Mouse (Mus musculus) stomach, embryonic 15.5 days (tissue): ENCODE results near the gene Osgep. TPM values are rescaled to one million over a fixed set of nuclear protein-coding genes. Genes with fewer than 3 reads are reported as not detected.
A peak's percentile ranks its signal among the peaks of the same experiment; 100 is the strongest.
"Not testable (repeated sequence)": the region's sequence is repeated elsewhere in the genome, so short reads cannot be mapped to it uniquely, and the experiment has no call there.

Experiments
- ATAC-seq: fragments of 200-750 bp; cut with Nextera tagmentation; 2 replicates; pipeline ENCODE4 v1.8.0; 2017; ENCODE audit warnings: low read depth, moderate number of reproducible peaks, moderate TSS enrichment; ENCODE audit not compliant: insufficient read depth, low FRiP score
- H3K27ac ChIP-seq: fragments of 300-500 bp; sonication (generic); 2 replicates; pipeline ENCODE4 v1.5.1; 2015; ENCODE audit warnings: mild to moderate bottlenecking, inconsistent platforms
- H3K27me3 ChIP-seq: fragments of 300-500 bp; sonication (generic); replicated peaks from 2 replicates; pipeline ENCODE4 v1.6.1; 2015; ENCODE audit warnings: inconsistent platforms
- H3K36me3 ChIP-seq: fragments of 300-500 bp; sonication (generic); 2 replicates; pipeline ENCODE4 v1.6.1; 2015; ENCODE audit warnings: inconsistent platforms
- H3K4me1 ChIP-seq: fragments of 300-500 bp; sonication (generic); 2 replicates; pipeline ENCODE4 v1.6.1; 2015; ENCODE audit warnings: inconsistent platforms
- H3K4me2 ChIP-seq: fragments of 300-500 bp; sonication (generic); 2 replicates; pipeline ENCODE4 v1.6.1; 2015; ENCODE audit warnings: mild to moderate bottlenecking, inconsistent platforms
- H3K4me3 ChIP-seq: fragments of 300-500 bp; sonication (generic); replicated peaks from 2 replicates; pipeline ENCODE4 v1.5.1; 2015; ENCODE audit warnings: inconsistent platforms
- H3K9ac ChIP-seq: fragments of 300-500 bp; sonication (generic); 2 replicates; pipeline ENCODE4 v1.6.1; 2015; ENCODE audit warnings: inconsistent platforms
- H3K9me3 ChIP-seq: fragments of 300-500 bp; sonication (generic); 2 replicates; pipeline ENCODE4 v1.6.1; 2016; ENCODE audit warnings: inconsistent platforms
- WGBS: fragments of 180-500 bp; shearing (Covaris S2); methylation state at CpG from one replicate; pipeline ENCODE4 v1.1.7; 2015; 5-methylcytosine and 5-hydroxymethylcytosine counted together
- polyA plus RNA-seq: library from polyadenylated mRNA; unstranded; fragments of >200 nt; fragmentation: Nextera tagmentation; extraction: Ambion mirVana; gene quantifications from 2 replicates; pipeline ENCODE4 v1.2.1, GENCODE M21; 2015

The Osgep gene
- polyA plus RNA-seq, 1 experiment from 2014 or later: 132 TPM

DNA sequence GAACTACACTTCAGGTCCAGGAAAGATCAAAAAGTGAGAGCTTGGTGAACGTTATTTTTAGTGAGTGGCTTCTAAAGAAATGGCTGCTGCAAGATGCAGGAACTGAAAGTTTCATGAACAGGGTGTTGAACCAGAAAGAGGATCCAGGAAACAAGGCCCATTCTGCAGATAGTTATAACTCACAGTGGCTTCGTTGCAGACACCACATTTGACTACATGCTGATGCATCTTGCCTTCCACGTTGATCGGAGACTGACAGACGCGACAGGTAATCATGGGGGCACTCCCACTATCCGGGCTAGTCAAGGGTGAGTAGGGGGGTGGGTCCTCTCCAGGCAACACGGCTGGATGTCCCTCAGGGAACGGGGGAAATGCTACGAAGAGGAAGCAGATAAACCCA is 5.3 kb upstream of the Osgep start:
- peaks cover 16% of the 10 kb centered on the region for H3K36me3 ChIP-seq
- H3K4me3 ChIP-seq: peak overlapping the region; percentile 99
- H3K4me2 ChIP-seq: peak overlapping the region; percentile 84
- peaks cover 10% of the 10 kb centered on the region; the same call in 1 of the 2 replicates for H3K4me1 ChIP-seq
- H3K9me3 ChIP-seq: no peaks in the 10 kb centered on the region
- no peaks in the 10 kb centered on the region for H3K27me3 ChIP-seq
- WGBS: 11% methylated on average over 10 of the region's 10 CpGs
- ATAC-seq: no peak
- peak overlapping the region; percentile 95 for H3K9ac ChIP-seq
- H3K27ac ChIP-seq: peak overlapping the region; percentile 95

DNA sequence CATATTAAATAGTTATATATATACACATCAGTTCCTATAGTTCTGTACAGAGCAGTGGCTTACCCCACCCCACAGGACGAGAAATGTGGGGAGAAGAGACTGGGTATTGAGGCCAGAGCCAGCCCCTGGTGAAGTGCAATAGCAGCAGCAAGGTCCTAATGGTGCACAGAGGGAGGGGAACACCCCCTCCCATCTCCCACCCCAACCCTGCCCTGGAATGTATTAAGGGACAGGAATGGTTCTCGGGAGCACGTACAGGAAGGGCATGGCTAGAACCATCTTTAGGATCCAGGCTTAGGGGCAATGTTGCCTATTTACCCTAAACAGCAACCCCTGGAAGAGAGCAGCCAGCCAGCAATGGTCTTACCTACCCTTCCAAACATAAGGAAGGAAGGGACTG is 2.7 kb upstream of the Osgep start:
- H3K27me3 ChIP-seq: no peaks in the 10 kb centered on the region
- no peak overlapping the region for H3K4me3 ChIP-seq

DNA sequence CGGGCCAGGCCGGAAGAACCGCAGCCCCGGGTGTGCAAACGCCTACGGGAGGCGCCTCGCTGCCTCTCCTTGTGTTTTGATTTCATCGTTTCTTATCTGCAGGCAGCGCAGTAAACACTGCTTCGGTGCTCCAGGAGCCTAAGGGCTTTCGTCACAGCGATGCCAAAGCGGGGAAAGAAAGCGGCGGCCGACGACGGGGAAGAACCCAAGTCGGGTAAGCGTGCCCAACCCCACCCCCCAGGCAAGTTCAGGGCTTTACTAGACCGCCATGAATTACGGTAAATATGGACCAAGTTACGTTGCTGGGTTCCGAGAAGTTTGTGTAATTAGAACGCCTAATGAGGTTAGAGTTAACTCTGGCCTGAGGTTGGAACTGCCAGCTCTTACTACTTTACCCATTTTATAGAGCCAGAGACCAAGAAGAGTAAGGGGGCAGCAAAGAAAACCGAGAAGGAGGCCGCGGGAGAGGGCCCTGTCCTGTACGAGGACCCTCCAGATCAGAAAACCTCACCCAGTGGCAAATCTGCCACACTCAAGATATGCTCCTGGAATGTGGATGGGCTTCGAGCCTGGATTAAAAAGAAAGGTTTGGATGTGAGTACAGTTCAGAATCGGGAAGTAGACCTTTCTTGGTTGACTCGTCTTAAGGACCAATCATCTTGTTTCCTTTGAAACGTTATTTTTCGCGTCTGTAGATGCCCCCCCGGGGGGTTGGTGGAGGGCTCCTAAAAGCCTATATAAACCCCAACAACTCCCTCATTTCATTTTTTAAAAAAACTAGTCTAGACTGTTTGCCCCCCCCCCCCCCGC is 623 bp upstream of the Osgep start:
- WGBS: 2% methylated on average over 37 of the region's 38 CpGs
- Histone ChIP-seq H3K27ac (peak overlapping the region; percentile 95), H3K9ac (peak overlapping the region; percentile 76), H3K4me1 (peaks cover 8% of the 10 kb centered on the region; the same call in 1 of the 2 replicates), H3K4me3 (peak overlapping the region; percentile 84), H3K4me2 (peak overlapping the region; percentile 80), H3K9me3 (no peaks in the 10 kb centered on the region), H3K27me3 (no peaks in the 10 kb centered on the region), H3K36me3 (peaks cover 16% of the 10 kb centered on the region)
- ATAC-seq: peak; percentile 23

More for the DNA sequence above, 2.7 kb upstream of the Osgep start:
- H3K9ac ChIP-seq: no peak overlapping the region
- H3K4me1 ChIP-seq: peaks cover 13% of the 10 kb centered on the region; the same call in 1 of the 2 replicates
- H3K4me2 ChIP-seq: no peak overlapping the region
- whole genome bisulfite sequencing: 69% methylated on average over 3 of the region's 3 CpGs
- H3K36me3 ChIP-seq: peaks cover 16% of the 10 kb centered on the region
- ATAC-seq: no peak
- no peaks in the 10 kb centered on the region for H3K9me3 ChIP-seq
- H3K27ac ChIP-seq: no peak overlapping the region

DNA sequence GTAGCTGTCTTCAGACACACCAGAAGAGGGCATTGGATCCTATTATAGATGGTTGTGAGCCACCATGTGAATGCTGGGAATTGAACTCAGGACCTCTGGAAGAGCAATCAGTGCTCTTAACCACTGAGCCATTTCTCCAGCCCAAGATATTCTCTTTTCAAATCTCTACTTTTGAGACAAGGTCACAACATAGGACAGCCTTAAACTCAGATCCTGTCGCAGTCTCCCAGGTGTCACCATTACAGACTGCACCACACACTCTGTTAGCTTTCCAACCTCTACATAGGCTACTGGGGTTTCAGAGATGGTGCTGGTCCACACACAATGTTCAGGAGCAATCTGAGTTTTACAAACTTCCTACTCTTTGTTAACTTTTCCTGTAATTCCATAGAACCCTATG is 1.3 kb downstream of the Osgep start:
- H3K27me3 ChIP-seq, H3K9me3 ChIP-seq, H3K4me1 ChIP-seq, H3K27ac ChIP-seq, ATAC-seq, H3K9ac ChIP-seq: not testable (repeated sequence)
- Histone ChIP-seq H3K36me3 (peaks cover 14% of the 10 kb centered on the region), H3K4me3 (peak overlapping the region; percentile 84), H3K4me2 (peak overlapping the region; percentile 80)
- WGBS: 62% methylated on average over 1 of the region's 1 CpGs

DNA sequence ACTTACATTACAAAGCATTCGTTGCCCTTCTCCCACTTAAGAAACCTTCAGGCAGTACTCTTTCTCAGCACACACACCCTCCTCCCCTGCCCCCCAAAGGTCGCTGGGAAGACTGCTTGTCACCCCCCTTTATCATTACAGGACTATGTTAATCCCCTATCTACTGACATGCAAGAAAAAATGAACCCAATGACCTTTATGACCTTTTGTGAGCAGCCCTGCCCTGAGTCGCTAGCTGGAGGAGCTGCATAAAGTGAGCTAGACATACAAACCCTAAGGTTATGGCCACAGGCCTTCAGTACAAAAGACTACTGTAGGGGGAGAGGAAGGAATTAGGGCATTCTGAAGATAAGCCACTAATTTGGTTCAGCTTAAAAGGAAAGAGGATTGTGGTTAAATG is 13.3 kb downstream of the Osgep start:
- Histone ChIP-seq H3K27ac (no peak overlapping the region), H3K9ac (no peak overlapping the region), H3K4me3 (no peak overlapping the region), H3K4me1 (no peaks in the 10 kb centered on the region), H3K36me3 (peaks cover 27% of the 10 kb centered on the region), H3K9me3 (no peaks in the 10 kb centered on the region), H3K4me2 (no peak overlapping the region), H3K27me3 (no peaks in the 10 kb centered on the region)
- ATAC-seq: no peak
- whole genome bisulfite sequencing: 49% methylated on average over 3 of the region's 3 CpGs

DNA sequence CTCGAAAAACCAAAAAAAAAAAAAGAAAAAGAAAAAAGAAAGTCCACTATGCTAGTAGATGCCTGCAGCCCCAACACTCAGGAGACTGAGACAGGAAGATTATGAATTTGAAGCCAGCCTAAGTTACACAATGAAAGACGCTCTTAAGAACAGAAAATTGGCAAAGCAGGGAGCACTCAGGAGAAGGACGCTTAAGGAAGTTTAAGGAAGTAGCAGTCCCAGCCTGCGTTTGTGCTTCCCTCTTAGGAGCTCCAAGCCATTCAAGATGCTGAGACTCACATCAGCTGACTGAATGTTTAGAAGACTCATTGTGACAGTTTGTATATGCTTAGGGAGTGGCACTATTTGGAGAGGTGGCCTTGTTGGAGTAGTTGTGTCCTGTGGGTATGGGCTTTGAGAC is 16.6 kb downstream of the Osgep start:
- Histone ChIP-seq H3K27ac (no peak overlapping the region), H3K9me3 (no peaks in the 10 kb centered on the region), H3K36me3 (peaks cover 8% of the 10 kb centered on the region), H3K9ac (no peak overlapping the region), H3K27me3 (no peaks in the 10 kb centered on the region), H3K4me2 (no peak overlapping the region), H3K4me3 (no peak overlapping the region), H3K4me1 (0 out of 2 replicates have a peak, but pooled peaks cover 2% of the 10 kb centered on the region)
- ATAC-seq: no peak
- WGBS: 69% methylated on average over 4 of the region's 4 CpGs

DNA sequence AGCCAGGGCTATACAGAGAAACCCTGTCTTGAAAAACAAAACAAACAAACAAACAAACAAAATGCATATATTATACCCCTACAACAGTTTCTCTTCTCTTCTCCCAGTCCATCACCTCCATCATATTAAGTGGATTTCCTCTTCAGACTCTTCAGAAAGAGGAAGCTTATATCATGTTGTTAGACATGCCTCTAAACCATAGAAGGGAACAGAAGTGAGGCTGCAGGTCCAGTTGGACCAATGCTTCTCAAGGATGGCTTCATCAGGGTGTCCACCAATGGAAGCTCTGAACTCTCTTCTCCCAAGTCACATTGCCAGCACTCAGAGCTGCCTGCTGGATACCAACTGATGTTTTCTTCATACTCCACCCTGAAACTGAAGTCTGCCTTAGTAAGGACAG is 19.4 kb downstream of the Osgep start:
- not testable (repeated sequence) for H3K36me3 ChIP-seq, H3K4me2 ChIP-seq, H3K9me3 ChIP-seq, H3K9ac ChIP-seq, ATAC-seq, H3K27ac ChIP-seq, H3K4me1 ChIP-seq, H3K4me3 ChIP-seq, H3K27me3 ChIP-seq

DNA sequence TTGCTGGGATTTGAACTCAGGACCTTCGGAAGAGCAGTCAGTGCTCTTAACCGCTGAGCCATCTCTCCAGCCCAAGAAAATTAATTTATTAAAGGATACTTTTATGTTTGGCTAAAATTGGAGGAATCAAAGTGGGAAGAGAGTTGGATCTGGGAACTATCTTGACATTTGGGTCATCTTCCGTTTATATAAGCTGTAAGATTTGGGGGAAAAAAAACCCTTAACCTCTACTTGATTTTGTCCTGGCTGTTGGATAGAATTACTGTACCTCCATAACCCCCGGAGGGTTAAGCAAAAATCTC is 19.9 kb downstream of the Osgep start:
- no peaks in the 10 kb centered on the region for H3K27me3 ChIP-seq
- no peak overlapping the region for H3K4me3 ChIP-seq
- H3K36me3 ChIP-seq: no peaks in the 10 kb centered on the region
- 0 out of 2 replicates have a peak, but pooled peaks cover 2% of the 10 kb centered on the region for H3K4me1 ChIP-seq
- H3K9ac ChIP-seq: no peak overlapping the region
- WGBS: 87% methylated on average over 4 of the region's 4 CpGs
- no peak for ATAC-seq
- no peak overlapping the region for H3K27ac ChIP-seq
- H3K4me2 ChIP-seq: no peak overlapping the region
- H3K9me3 ChIP-seq: no peaks in the 10 kb centered on the region

DNA sequence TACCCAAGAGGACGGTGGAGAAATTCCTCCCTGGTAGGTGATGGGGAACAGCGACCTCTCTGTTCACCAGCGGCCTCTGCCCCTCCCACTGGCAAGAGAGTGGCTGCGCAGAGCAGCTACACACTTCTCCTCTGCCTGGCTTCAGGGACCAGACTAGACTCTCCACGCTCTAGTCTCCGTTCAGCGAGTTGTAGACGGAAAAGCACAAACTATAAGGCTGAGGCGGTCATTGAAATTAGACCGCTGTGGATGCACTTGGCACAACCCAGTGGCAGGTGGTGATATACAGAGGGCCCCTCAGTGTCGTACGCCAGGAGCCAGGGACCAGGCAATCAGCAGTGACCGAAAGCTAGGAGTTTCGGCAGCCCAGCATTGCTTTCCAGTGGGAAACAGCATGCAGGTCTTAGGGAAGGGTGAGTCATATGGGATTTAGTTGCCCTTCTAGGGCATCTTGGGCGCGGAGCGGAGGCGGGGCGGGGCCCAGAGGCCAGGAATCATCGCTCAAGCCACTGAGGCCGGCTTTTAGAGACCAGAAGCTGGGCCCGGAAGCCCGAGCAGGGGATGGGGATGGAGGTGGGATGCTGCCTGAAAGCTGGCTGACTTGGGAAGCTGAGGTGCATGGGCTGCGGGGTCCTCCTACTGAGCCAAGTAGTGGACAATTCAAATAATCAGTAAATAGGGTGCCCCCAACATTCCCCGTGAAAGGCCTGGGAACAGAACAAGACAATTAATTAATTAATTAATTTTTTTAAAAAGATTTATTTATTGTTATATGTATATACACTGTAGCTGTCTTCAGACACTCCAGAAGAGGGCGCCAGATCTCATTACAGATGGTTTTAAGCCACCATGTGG is 20.5 kb downstream of the Osgep start:
- peak; percentile 87 for ATAC-seq
- peak overlapping the region; percentile 76 for H3K4me2 ChIP-seq
- no peaks in the 10 kb centered on the region for H3K9me3 ChIP-seq
- no peaks in the 10 kb centered on the region for H3K27me3 ChIP-seq
- H3K4me1 ChIP-seq: 0 out of 2 replicates have a peak, but pooled peaks cover 2% of the 10 kb centered on the region
- H3K4me3 ChIP-seq: peak overlapping the region; percentile 40
- no peaks in the 10 kb centered on the region for H3K36me3 ChIP-seq
- H3K9ac ChIP-seq: no peak overlapping the region
- 6% methylated on average over 26 of the region's 26 CpGs for WGBS
- 0 out of 2 replicates have a peak overlapping the region, but pooled peaks have one; percentile 11 for H3K27ac ChIP-seq

DNA sequence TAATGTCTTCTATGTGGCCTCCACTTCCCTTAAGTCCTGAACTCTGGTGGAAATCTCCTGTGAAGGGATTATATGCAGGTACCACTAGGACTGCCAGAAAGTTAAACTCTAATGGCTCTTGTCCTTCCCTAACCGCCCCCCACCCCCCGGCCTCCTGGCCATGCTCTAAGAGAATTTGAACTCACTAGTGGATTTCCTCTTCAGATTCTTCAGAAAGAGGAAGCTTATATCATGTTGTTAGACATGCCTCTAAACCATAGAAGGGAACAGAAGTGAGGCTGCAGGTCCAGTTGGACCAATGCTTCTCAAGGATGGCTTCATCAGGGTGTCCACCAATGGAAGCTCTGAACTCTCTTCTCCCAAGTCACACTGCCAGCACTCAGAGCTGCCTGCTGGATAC is 26.7 kb downstream of the Osgep start:
- not testable (repeated sequence) for H3K27me3 ChIP-seq, H3K27ac ChIP-seq, H3K9me3 ChIP-seq, H3K36me3 ChIP-seq, ATAC-seq, H3K9ac ChIP-seq, H3K4me3 ChIP-seq, H3K4me2 ChIP-seq, H3K4me1 ChIP-seq
- 89% methylated on average over 2 of the region's 2 CpGs for WGBS

DNA sequence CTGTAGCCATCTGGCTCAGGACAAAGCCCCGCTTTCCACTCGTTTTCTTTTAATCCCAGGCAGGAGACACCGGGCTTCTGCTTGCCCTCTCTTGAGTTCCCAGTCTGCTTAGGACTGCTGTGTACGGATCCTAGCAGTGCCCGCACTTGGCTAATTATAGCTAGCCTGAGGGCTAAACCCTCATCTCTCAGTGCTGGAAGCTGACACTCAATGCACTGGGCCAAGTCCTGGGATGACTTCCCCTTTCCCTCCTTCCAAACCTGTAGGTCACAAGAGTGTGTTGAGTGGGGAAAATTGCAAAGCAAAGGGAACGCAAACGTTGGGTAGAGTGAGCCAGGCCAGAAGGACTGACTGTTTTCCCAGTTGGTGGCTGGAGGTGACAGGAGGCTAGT is 27.3 kb downstream of the Osgep start, which contains the start of gene Klhl33:
Gene Klhl33 (minus strand): TSS at position 134 of the 392 bp plus-strand sequence.
- H3K4me1 ChIP-seq: peaks cover 13% of the 10 kb centered on the region; the same call in 1 of the 2 replicates
- 0 out of 2 replicates have a peak, but pooled peaks cover 3% of the 10 kb centered on the region for H3K27me3 ChIP-seq
- WGBS: 53% methylated on average over 7 of the region's 7 CpGs
- peak within 1 kb of the TSS; percentile 79 for H3K4me2 ChIP-seq
- H3K4me3 ChIP-seq: peak within 1 kb of the TSS; percentile 37
- H3K36me3 ChIP-seq: no peaks in the 10 kb centered on the region
- H3K9me3 ChIP-seq: no peaks in the 10 kb centered on the region
- no peak within 1 kb of the TSS for H3K27ac ChIP-seq
- peak within 1 kb of the TSS; percentile 31 for H3K9ac ChIP-seq
- no peak for ATAC-seq
